Mouse (Mus musculus): Measurements from ENCODE around the gene Ripk4.

Ripk4 gene

DNA sequence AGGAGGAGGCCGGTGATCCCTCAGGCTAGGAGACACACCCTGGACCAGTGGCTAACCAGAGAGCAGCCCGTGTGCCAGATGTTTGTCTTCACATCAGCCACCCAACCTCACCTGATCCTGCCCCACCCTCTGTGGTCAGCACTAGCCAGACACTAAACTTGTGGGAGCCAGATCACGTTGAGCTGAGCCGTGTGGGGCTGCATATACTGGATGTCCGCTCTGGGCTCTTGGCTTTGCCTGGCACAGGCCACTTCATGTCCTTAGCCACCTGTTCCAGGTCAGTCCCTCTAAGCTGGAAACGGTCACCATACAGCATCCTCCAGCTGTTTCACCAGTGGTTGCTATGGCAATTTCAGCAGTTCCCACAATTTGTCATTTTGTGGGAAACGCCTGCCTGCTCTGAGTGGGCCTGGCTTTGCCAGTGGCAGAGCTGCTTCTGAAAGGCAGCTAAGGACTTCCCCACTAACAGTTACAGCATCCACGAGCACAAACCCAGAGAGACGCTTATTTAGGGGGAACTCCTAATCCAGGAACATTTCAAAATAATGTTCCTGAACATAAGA is 28.7 kb downstream of the Ripk4 start:
- no peak for DNase-seq (ENCODE audit: low spot score)

DNA sequence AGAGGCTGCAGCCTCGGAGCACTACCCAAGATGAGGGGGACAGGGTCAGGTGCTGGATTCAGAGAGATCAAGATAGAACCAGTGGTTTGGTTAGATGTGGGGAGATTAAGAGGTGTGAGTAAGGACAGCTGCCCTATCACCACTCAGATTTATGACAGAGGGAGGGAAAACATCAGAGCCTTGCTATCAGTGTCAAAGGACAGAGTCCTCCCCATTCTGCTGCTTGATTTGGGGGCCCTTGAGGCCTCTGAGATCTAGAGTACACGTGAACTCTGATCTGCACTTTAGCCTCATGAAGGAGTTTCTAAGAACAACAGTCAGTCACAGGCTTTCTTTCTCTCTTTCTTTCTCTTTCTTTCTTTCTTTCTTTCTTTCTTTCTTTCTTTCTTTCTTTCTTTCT is 30.0 kb downstream of the Ripk4 start:
- DNase-seq (ENCODE audit: low spot score): no peak

- DNase-seq (ENCODE audit: low spot score): no peak
Measured at GRCm38 (mm10) chr16:97730321-97730720, 33.3 kb downstream of the Ripk4 start.

DNA sequence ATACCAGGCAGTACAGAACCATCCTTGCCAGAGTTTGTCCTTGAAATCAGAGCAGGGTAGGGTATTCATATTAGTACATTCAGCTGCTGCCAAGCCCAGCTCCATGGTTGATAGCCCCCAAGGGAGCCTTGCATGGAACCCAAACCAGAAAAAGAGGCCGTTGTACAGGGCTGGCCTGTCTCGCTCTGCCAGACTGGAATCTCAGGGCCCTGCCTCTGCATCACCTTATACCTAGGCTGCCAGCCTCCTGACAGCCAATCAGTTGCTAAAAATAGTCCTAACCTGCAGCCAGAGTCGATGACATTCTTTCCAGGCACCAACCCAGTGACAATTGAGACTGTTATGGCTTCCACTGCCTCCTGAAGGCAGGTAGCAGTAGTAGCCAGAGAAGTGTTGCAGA is 37.2 kb downstream of the Ripk4 start:
- no peak for DNase-seq (ENCODE audit: low spot score)

DNA sequence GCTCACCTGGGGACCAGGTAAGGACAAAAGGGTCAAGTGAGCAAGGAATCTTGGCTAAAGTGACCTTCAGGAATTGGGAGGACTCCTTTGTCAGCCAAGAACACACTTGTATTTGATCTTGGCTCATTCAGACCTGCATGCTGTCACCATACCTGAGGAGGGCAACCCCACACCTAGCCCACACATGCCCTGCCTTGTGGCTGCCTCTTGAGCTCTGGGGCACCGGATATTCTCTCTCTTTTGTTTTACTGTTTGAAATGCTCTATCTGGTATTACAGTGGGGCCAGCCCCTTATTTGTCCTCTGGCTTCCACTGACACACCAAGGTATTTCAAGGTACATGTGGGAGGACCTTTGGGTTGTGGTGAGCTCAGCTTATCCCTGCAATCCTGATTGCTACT is 43.5 kb downstream of the Ripk4 start:
- no peak for DNase-seq (ENCODE audit: low spot score)

DNA sequence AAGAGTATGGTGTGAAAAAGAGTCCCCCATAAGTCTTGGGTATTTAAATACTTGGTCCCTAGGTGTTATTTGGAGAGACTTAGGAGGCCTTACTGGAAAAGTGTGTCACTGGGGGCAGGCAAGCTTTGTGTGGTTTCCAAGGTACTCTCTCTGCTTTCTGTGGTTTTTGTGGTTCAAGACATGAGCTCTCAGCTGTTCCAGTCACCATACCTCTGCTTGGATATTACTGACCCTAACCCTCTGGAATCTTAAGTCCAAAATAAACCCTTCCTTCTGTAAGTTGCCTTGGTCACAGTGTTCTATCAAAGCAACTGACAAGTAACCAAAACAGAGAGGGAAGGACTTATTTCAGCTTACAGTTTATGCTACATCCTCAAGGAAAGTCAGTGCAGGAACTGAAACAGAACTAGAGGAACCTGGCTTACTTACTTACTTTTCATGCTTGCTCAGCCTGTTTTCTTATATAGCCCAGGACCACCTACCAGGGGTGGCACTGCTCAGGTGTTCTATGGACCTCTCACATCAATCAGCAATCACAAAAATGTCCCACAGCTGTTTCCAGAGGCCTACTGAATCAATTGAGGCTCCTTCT is 44.1 kb downstream of the Ripk4 start:
- no peak for DNase-seq (ENCODE audit: low spot score)

GRCm38 (mm10) chr16:97716567-97716966 is 47.0 kb downstream of the Ripk4 start:
- DNase-seq (ENCODE audit: low spot score): no peak

GRCm38 (mm10) chr16:97712129-97712528 is 51.5 kb downstream of the Ripk4 start:
- DNase-seq (ENCODE audit: low spot score): no peak

GRCm38 (mm10) chr16:97701871-97702270 is 61.7 kb downstream of the Ripk4 start:
- DNase-seq (ENCODE audit: low spot score): no peak

GRCm38 (mm10) chr16:97697769-97698168 is 65.8 kb downstream of the Ripk4 start:
- no peak for DNase-seq (ENCODE audit: low spot score)

GRCm38 (mm10) chr16:97695709-97696108 is 67.9 kb downstream of the Ripk4 start:
- DNase-seq (ENCODE audit: low spot score): no peak
